Mouse (Mus musculus): Measurements from ENCODE around the gene Spsb1.
A peak's percentile ranks its signal among the peaks of the same experiment; 100 is the strongest.

Spsb1 gene

GRCm38 (mm10) chr4:149951201-149951600 is 3.6 kb downstream of the Spsb1 start:
- peak; percentile 67 for DNase-seq (ENCODE audit: low spot score)

GRCm38 (mm10) chr4:149949691-149950090 is 5.2 kb downstream of the Spsb1 start:
- DNase-seq (ENCODE audit: low spot score) = no peak

- no peak for DNase-seq (ENCODE audit: low spot score)
Measured at GRCm38 (mm10) chr4:149948119-149948518, 6.7 kb downstream of the Spsb1 start.

GRCm38 (mm10) chr4:149947396-149947795 is 7.4 kb downstream of the Spsb1 start:
- no peak for DNase-seq (ENCODE audit: low spot score)

- no peak for DNase-seq (ENCODE audit: low spot score)
Measured at GRCm38 (mm10) chr4:149945194-149945593, 9.6 kb downstream of the Spsb1 start.

GRCm38 (mm10) chr4:149944214-149944613 is 10.6 kb downstream of the Spsb1 start:
- DNase-seq (ENCODE audit: low spot score) = no peak

GRCm38 (mm10) chr4:149942831-149943741 is 11.8 kb downstream of the Spsb1 start:
- no peak for DNase-seq (ENCODE audit: low spot score)

- DNase-seq (ENCODE audit: low spot score) = no peak
Measured at GRCm38 (mm10) chr4:149941067-149941755, 13.6 kb downstream of the Spsb1 start.

GRCm38 (mm10) chr4:149938701-149939100 is 16.1 kb downstream of the Spsb1 start:
- no peak for DNase-seq (ENCODE audit: low spot score)

GRCm38 (mm10) chr4:149936921-149937320 is 17.9 kb downstream of the Spsb1 start:
- DNase-seq (ENCODE audit: low spot score) = no peak

- DNase-seq (ENCODE audit: low spot score) = no peak
Measured at GRCm38 (mm10) chr4:149935470-149935869, 19.4 kb downstream of the Spsb1 start.

GRCm38 (mm10) chr4:149933519-149934245 is 21.2 kb downstream of the Spsb1 start:
- no peak for DNase-seq (ENCODE audit: low spot score)

- DNase-seq (ENCODE audit: low spot score) = no peak
Measured at GRCm38 (mm10) chr4:149933025-149933424, 21.8 kb downstream of the Spsb1 start.

GRCm38 (mm10) chr4:149932108-149932815 is 22.6 kb downstream of the Spsb1 start:
- DNase-seq (ENCODE audit: low spot score) = no peak

GRCm38 (mm10) chr4:149930755-149931154 is 24.1 kb downstream of the Spsb1 start:
- no peak for DNase-seq (ENCODE audit: low spot score)

GRCm38 (mm10) chr4:149923014-149923413 is 31.8 kb downstream of the Spsb1 start:
- no peak for DNase-seq (ENCODE audit: low spot score)

- DNase-seq (ENCODE audit: low spot score) = peak; percentile 82
Measured at GRCm38 (mm10) chr4:149922121-149922718, 32.6 kb downstream of the Spsb1 start.

GRCm38 (mm10) chr4:149920886-149921285 is 34.0 kb downstream of the Spsb1 start:
- DNase-seq (ENCODE audit: low spot score) = no peak

GRCm38 (mm10) chr4:149918455-149919070 is 36.3 kb downstream of the Spsb1 start:
- DNase-seq (ENCODE audit: low spot score) = no peak

GRCm38 (mm10) chr4:149916831-149917230 is 38.0 kb downstream of the Spsb1 start:
- no peak for DNase-seq (ENCODE audit: low spot score)

Measured in lung, postnatal 25 days (tissue).